Mouse (Mus musculus) thymus, postnatal 4 days (tissue): ENCODE measurements around the gene Cyp19a1.

Experiments
- DNase-seq: peaks from one replicate; pipeline ENCODE4 v3.0.0; 2021

Gene Cyp19a1

GRCm38 (mm10) chr9:54268010-54268409 lies at the start of gene Cyp19a1:
TSS of gene Cyp19a1 (minus strand) at chr9:54268110.
- DNase-seq: no peak

- DNase-seq: no peak
Observed at GRCm38 (mm10) chr9:54316363-54316762, 48.5 kb upstream of the Cyp19a1 start.

GRCm38 (mm10) chr9:54308751-54309358 lies 40.9 kb upstream of the Cyp19a1 start:
- no peak for DNase-seq

- DNase-seq: no peak
Observed at GRCm38 (mm10) chr9:54308209-54308608, 40.3 kb upstream of the Cyp19a1 start.

GRCm38 (mm10) chr9:54301255-54301654 lies 33.3 kb upstream of the Cyp19a1 start:
- no peak for DNase-seq

- DNase-seq: no peak
Observed at GRCm38 (mm10) chr9:54299792-54300191, 31.9 kb upstream of the Cyp19a1 start.

GRCm38 (mm10) chr9:54299389-54299788 lies 31.5 kb upstream of the Cyp19a1 start:
- no peak for DNase-seq

GRCm38 (mm10) chr9:54287804-54288203 lies 19.9 kb upstream of the Cyp19a1 start:
- no peak for DNase-seq

- peak; percentile 7 for DNase-seq
Observed at GRCm38 (mm10) chr9:54286331-54286987, 18.5 kb upstream of the Cyp19a1 start, which contains the start of gene Gldn. TSS of gene Gldn (plus strand) at chr9:54286486.

- DNase-seq: no peak
Observed at GRCm38 (mm10) chr9:54279046-54279589, 11.2 kb upstream of the Cyp19a1 start.

- no peak for DNase-seq
Observed at GRCm38 (mm10) chr9:54275283-54275682, 7.4 kb upstream of the Cyp19a1 start.

- DNase-seq: no peak
Observed at GRCm38 (mm10) chr9:54270889-54271288, 3.0 kb upstream of the Cyp19a1 start.

- DNase-seq: no peak
Observed at GRCm38 (mm10) chr9:54269987-54270386, 2.1 kb upstream of the Cyp19a1 start.

- no peak for DNase-seq
Observed at GRCm38 (mm10) chr9:54264754-54265153, 3.2 kb downstream of the Cyp19a1 start.

GRCm38 (mm10) chr9:54244869-54245665 lies 22.8 kb downstream of the Cyp19a1 start:
- DNase-seq: no peak

GRCm38 (mm10) chr9:54227580-54227979 lies 40.3 kb downstream of the Cyp19a1 start:
- no peak for DNase-seq

GRCm38 (mm10) chr9:54216511-54216910 lies 51.4 kb downstream of the Cyp19a1 start:
- DNase-seq: no peak

GRCm38 (mm10) chr9:54214881-54215280 lies 53.0 kb downstream of the Cyp19a1 start:
- DNase-seq: no peak

GRCm38 (mm10) chr9:54194790-54195189 lies 73.1 kb downstream of the Cyp19a1 start:
- no peak for DNase-seq

GRCm38 (mm10) chr9:54191435-54191834 lies 76.5 kb downstream of the Cyp19a1 start:
- DNase-seq: no peak

GRCm38 (mm10) chr9:54182484-54182883 lies 85.4 kb downstream of the Cyp19a1 start:
- DNase-seq: no peak

GRCm38 (mm10) chr9:54181330-54181729 lies 86.6 kb downstream of the Cyp19a1 start:
- peak; percentile 22 for DNase-seq

- peak; percentile 8 for DNase-seq
Observed at GRCm38 (mm10) chr9:54180216-54180615, 87.7 kb downstream of the Cyp19a1 start.

GRCm38 (mm10) chr9:54169489-54169888 lies 98.4 kb downstream of the Cyp19a1 start:
- DNase-seq: no peak
